Mouse (Mus musculus): Measurements from ENCODE around the gene Ppp1r37. TPM values are rescaled to one million over a fixed set of nuclear protein-coding genes. Genes with fewer than 3 reads are reported as not detected.

Ppp1r37 gene
- polyA plus RNA-seq, 1 experiment from 2014 or later = 12.9 TPM

DNA sequence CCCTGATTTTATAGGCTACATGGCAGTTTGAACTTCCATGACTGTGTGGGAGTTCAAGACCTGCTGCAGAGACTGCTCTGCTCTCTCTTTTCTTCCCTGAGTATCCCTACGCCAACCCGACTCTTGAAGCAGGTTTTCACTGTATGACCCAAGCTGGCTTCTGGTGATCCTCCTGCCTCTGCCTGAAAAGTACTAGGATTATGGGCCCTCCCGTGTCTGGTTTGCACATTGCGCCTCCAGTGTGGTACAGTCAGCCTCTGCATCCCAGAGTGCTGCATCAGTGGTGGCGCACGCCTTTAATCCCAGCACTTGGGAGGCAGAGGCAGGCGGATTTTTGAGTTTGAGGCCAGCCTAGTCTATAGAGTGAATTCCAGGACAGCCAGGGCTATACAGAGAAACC, 53.1 kb downstream of the Ppp1r37 start:
- H3K4me2 ChIP-seq (replicated peaks) = peak overlapping the region; percentile 97
- peak overlapping the region; percentile 65 for H3K4me3 ChIP-seq (replicated peaks; ENCODE audit: low read length)
- no peak for ATAC-seq (ENCODE audit: low FRiP score)
- no peaks in the 10 kb centered on the region for H3K27me3 ChIP-seq (ENCODE audit: control insufficient read depth, insufficient read depth, low read length)
- H3K9ac ChIP-seq = 0 out of 2 replicates have a peak overlapping the region, but pooled peaks have one; percentile 69
- no peak overlapping the region for H3K27ac ChIP-seq
- WGBS = 93% methylated on average over 7 of the region's 7 CpGs
- no peaks in the 10 kb centered on the region for H3K36me3 ChIP-seq (replicated peaks; ENCODE audit: control insufficient read depth, insufficient read depth)
- H3K9me3 ChIP-seq (ENCODE audit: control insufficient read depth, low read length) = no peaks in the 10 kb centered on the region
- H3K4me1 ChIP-seq (replicated peaks; ENCODE audit: control insufficient read depth, insufficient read depth, low read length) = peaks cover 17% of the 10 kb centered on the region
- DNase-seq (ENCODE audit: low spot score) = no peak

DNA sequence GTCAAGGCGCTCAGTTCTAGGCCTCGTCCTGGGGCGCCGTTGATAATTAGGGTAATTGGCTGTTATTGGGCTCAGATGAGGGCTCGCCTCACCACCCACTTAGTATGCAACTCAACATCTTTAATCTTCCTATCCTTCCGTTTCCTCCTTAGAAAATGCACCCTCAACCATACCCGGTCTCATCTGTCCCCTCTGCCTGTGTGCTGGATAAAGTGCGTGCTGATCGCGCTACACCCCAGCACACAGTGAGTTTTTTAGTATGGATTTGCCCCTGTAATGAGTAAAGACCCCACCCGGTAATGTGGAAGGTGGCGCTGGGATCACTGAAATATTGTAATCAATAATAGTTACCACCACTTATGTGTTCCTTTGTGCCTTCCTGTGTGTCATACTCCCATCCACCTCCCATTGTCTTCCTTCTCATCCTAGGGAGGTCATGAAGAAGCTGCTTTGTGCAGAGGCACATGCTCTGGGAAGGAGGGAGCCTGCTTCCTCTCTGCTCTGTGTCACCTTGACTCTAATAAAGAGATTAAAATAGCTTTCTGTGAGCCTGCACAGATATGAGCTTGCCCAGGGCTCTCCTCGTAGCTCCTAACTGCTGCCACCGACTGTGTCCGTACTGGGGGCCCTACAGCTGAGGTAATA, 53.8 kb downstream of the Ppp1r37 start:
- Histone ChIP-seq H3K4me2 (replicated peaks) (peak overlapping the region; percentile 97), H3K27ac (peak overlapping the region; percentile 71), H3K4me3 (replicated peaks; ENCODE audit: low read length) (peak overlapping the region; percentile 65), H3K9me3 (ENCODE audit: control insufficient read depth, low read length) (no peaks in the 10 kb centered on the region), H3K4me1 (replicated peaks; ENCODE audit: control insufficient read depth, insufficient read depth, low read length) (peaks cover 17% of the 10 kb centered on the region), H3K9ac (peak overlapping the region; percentile 69), H3K36me3 (replicated peaks; ENCODE audit: control insufficient read depth, insufficient read depth) (no peaks in the 10 kb centered on the region), H3K27me3 (ENCODE audit: control insufficient read depth, insufficient read depth, low read length) (no peaks in the 10 kb centered on the region)
- WGBS = 6% methylated on average over 15 of the region's 15 CpGs
- peak; percentile 13 for ATAC-seq (ENCODE audit: low FRiP score)
- peak; percentile 29 for DNase-seq (ENCODE audit: low spot score)

DNA sequence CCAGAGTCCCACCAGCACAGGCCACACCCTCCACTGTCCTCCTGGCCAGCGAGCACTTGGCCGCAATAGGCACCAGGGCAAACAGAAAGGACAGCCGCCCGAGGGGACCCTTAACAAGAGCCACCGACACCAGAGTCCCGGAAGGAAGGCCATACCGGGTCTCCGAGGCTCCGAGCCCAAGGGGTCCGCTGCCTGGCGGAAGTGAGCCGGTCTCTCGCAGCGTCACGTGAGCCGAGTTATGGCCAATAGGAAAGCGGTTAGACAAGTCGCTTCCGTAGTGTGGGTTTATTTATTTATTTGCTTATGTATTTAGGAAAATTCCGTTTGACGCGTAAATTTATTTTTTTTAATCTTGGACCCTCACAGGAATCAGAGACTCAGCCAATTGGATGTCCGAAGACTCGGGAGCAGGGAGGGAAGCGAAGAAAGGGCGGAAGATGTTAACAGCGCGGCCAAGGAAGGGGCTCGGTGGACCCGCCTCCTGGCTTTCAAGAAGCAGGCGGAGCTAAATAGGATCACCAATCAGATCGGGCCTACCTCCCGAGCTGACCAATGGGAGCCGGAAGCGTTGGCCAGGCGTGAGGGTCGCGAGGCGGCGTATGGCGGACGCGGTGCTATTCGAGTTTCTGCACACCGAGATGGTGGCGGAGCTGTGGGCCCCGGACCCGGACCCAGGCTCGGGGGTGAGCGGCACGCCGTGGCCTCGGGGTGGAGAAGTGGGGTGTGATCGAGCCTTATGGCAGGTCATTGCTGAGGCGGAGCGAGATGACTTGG, 54.5 kb downstream of the Ppp1r37 start, which contains the start of the genes Bloc1s3 and Trappc6a:
Bloc1s3 (minus strand) TSS at position 218 of the 774 bp plus-strand sequence.
Trappc6a (plus strand) TSS at position 246 of the 774 bp plus-strand sequence.
- Histone ChIP-seq H3K4me1 (replicated peaks; ENCODE audit: control insufficient read depth, insufficient read depth, low read length) (peaks cover 17% of the 10 kb centered on the region), H3K4me2 (replicated peaks) (peak within 1 kb of the TSS; percentile 97), H3K36me3 (replicated peaks; ENCODE audit: control insufficient read depth, insufficient read depth) (no peaks in the 10 kb centered on the region), H3K9me3 (ENCODE audit: control insufficient read depth, low read length) (no peaks in the 10 kb centered on the region), H3K9ac (peak within 1 kb of the TSS; percentile 69), H3K27ac (peak within 1 kb of the TSS; percentile 73), H3K27me3 (ENCODE audit: control insufficient read depth, insufficient read depth, low read length) (no peaks in the 10 kb centered on the region), H3K4me3 (replicated peaks; ENCODE audit: low read length) (peak within 1 kb of the TSS; percentile 65)
- peak; percentile 95 for ATAC-seq (ENCODE audit: low FRiP score)
- peak; percentile 93 for DNase-seq (ENCODE audit: low spot score)
- WGBS = under 1% methylated on average over 56 of the region's 56 CpGs

DNA sequence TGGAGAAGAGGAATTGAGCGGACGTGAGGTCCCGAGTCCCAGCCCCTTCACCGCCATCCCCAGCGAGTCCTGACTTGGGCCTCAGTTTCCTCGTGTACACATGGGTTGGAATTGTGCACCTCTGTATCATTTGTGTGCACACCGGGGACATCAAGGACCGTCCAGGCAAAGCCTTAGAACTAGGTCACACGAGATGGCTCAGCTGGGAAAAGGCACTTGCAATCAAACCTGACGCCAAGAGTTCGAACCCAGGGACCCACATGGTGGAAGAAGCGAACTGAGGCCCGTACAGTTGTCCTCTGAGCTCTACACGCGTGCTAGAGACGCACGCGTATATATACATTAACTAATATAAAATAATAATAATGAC, 55.3 kb downstream of the Ppp1r37 start:
- Histone ChIP-seq H3K9ac (peak overlapping the region; percentile 69), H3K4me3 (replicated peaks; ENCODE audit: low read length) (peak overlapping the region; percentile 65), H3K27me3 (ENCODE audit: control insufficient read depth, insufficient read depth, low read length) (no peaks in the 10 kb centered on the region), H3K4me2 (replicated peaks) (peak overlapping the region; percentile 97), H3K4me1 (replicated peaks; ENCODE audit: control insufficient read depth, insufficient read depth, low read length) (peaks cover 17% of the 10 kb centered on the region), H3K27ac (peak overlapping the region; percentile 73), H3K36me3 (replicated peaks; ENCODE audit: control insufficient read depth, insufficient read depth) (no peaks in the 10 kb centered on the region), H3K9me3 (ENCODE audit: control insufficient read depth, low read length) (no peaks in the 10 kb centered on the region)
- ATAC-seq (ENCODE audit: low FRiP score) (no peak), DNase-seq (ENCODE audit: low spot score) (no peak)
- WGBS = 5% methylated on average over 18 of the region's 18 CpGs

DNA sequence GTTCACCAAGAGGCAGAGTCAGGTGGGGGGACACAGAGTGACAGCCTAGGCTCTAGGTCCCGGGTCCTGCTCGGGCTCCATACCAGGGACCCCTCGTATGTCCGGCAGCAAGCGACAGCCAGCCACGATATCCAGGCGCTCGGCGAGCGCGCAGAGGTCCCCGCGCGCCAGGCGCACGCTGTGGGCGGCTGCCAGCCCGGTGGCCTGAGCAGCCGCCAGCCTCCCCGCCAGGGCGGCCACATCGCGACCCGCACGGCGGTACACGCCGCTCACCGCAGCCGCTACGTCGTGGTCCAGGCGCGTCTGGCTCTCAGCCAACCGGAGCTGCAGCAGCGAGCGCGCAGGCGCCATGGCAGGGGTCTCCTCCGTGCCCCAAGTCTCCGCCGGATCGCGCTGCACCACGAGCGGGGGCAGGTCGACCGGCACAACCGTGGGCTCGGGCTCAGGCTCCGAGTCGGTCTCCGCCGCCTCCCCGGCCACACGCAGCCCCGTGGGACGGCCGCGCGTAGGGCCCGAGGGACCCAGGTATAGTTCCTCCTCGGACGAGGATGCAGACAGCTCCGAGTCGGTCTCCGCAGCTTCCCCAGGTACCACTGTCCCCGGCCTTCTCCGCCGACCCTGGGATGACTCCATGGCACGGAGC, 55.8 kb downstream of the Ppp1r37 start:
- no peaks in the 10 kb centered on the region for H3K27me3 ChIP-seq (ENCODE audit: control insufficient read depth, insufficient read depth, low read length)
- peak overlapping the region; percentile 97 for H3K4me2 ChIP-seq (replicated peaks)
- no peaks in the 10 kb centered on the region for H3K36me3 ChIP-seq (replicated peaks; ENCODE audit: control insufficient read depth, insufficient read depth)
- DNase-seq (ENCODE audit: low spot score) (peak; percentile 79), ATAC-seq (ENCODE audit: low FRiP score) (no peak)
- H3K4me1 ChIP-seq (replicated peaks; ENCODE audit: control insufficient read depth, insufficient read depth, low read length) = peaks cover 17% of the 10 kb centered on the region
- peak overlapping the region; percentile 69 for H3K9ac ChIP-seq
- peak overlapping the region; percentile 65 for H3K4me3 ChIP-seq (replicated peaks; ENCODE audit: low read length)
- H3K27ac ChIP-seq = peak overlapping the region; percentile 73
- under 1% methylated on average over 69 of the region's 71 CpGs for WGBS
- no peaks in the 10 kb centered on the region for H3K9me3 ChIP-seq (ENCODE audit: control insufficient read depth, low read length)

DNA sequence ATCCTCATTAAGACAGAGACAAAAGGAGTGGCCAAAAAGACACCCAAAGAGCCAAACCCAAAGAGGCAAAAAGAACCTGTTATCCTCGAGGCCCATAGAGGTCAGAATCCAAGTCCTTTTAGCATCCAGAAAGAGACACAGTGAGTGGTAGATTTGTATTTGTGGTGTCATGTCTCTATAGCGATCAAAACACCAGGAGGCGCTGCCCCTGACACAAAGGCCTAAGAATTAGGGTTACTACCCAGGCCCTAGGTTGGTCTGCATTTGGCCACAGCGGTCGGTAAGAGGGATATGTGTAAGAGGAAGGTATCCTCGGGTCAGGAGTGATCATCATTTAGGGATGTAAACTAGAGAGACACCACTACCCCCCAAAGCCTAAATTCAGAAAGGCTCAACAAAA, 56.5 kb downstream of the Ppp1r37 start:
- DNase-seq (ENCODE audit: low spot score) = no peak
- Histone ChIP-seq H3K36me3 (replicated peaks; ENCODE audit: control insufficient read depth, insufficient read depth) (no peaks in the 10 kb centered on the region), H3K27me3 (ENCODE audit: control insufficient read depth, insufficient read depth, low read length) (no peaks in the 10 kb centered on the region), H3K4me1 (replicated peaks; ENCODE audit: control insufficient read depth, insufficient read depth, low read length) (peaks cover 17% of the 10 kb centered on the region), H3K4me2 (replicated peaks) (peak overlapping the region; percentile 97), H3K27ac (no peak overlapping the region), H3K4me3 (replicated peaks; ENCODE audit: low read length) (peak overlapping the region; percentile 65), H3K9me3 (ENCODE audit: control insufficient read depth, low read length) (no peaks in the 10 kb centered on the region), H3K9ac (no peak overlapping the region)
- ATAC-seq (ENCODE audit: low FRiP score) = no peak
- WGBS = 21% methylated on average over 6 of the region's 6 CpGs

DNA sequence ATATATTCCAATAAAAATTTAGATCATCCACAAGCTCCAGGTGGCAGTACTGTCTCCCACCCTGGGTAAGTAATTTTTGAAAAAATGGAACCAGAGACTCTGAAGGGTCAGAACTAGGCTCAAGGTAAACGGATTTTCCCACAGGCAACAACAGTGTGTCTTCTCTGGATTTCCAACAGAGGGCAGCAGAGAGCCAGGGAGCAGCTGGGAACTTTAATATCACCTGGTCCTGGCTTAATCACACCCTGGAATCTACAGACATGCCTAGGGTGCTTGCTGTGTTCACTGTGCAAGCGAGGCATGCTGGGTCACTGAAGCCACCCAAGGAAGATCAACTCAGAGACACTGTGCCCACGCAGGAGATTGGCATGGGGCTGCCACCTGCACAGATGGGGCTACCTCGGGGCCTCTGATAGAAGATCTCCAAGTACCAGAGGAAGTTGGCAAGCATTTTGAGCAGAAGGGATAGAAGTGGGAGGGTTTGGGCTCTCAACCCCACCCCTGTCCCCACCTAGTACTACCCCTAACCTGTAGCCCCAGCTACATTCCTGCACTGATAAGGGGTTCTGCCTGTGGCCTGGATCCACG, 59.3 kb downstream of the Ppp1r37 start:
- H3K27me3 ChIP-seq (ENCODE audit: control insufficient read depth, insufficient read depth, low read length) = no peaks in the 10 kb centered on the region
- no peak overlapping the region for H3K27ac ChIP-seq
- WGBS = 40% methylated on average over 5 of the region's 5 CpGs
- H3K36me3 ChIP-seq (replicated peaks; ENCODE audit: control insufficient read depth, insufficient read depth) = no peaks in the 10 kb centered on the region
- no peak overlapping the region for H3K9ac ChIP-seq
- DNase-seq (ENCODE audit: low spot score) (peak; percentile 63), ATAC-seq (ENCODE audit: low FRiP score) (no peak)
- H3K9me3 ChIP-seq (ENCODE audit: control insufficient read depth, low read length) = no peaks in the 10 kb centered on the region
- peaks cover 10% of the 10 kb centered on the region; the same call in 1 of the 2 replicates for H3K4me1 ChIP-seq (replicated peaks; ENCODE audit: control insufficient read depth, insufficient read depth, low read length)
- no peak overlapping the region for H3K4me2 ChIP-seq (replicated peaks)
- H3K4me3 ChIP-seq (replicated peaks; ENCODE audit: low read length) = no peak overlapping the region

DNA sequence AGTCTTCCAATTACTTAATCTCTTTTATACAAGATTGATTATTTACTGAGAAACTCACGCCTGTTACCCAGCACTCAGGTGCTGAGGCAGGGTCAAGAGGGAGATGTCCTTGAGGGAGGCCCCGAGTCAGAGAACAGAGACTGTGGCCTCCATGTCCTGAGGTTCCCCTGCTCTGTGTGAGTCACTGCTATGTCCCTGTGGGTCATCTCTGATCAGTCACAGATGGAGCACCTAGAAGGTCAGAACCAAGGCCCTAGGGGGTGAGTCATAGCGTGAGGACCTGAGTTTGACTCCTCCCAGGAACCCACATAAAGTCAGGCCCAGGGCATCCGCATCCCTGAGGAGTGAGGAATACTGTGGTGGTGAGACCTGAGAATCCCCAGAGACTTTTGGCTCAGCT, 61.2 kb downstream of the Ppp1r37 start:
- H3K9me3 ChIP-seq (ENCODE audit: control insufficient read depth, low read length) = no peaks in the 10 kb centered on the region
- H3K4me1 ChIP-seq (replicated peaks; ENCODE audit: control insufficient read depth, insufficient read depth, low read length) = peaks cover 2% of the 10 kb centered on the region; the same call in 1 of the 2 replicates
- H3K27ac ChIP-seq = no peak overlapping the region
- H3K4me3 ChIP-seq (replicated peaks; ENCODE audit: low read length) = no peak overlapping the region
- H3K36me3 ChIP-seq (replicated peaks; ENCODE audit: control insufficient read depth, insufficient read depth) = no peaks in the 10 kb centered on the region
- no peak overlapping the region for H3K9ac ChIP-seq
- H3K4me2 ChIP-seq (replicated peaks) = no peak overlapping the region
- no peak for DNase-seq (ENCODE audit: low spot score)
- ATAC-seq (ENCODE audit: low FRiP score) = no peak
- no peaks in the 10 kb centered on the region for H3K27me3 ChIP-seq (ENCODE audit: control insufficient read depth, insufficient read depth, low read length)
- WGBS = 73% methylated on average over 4 of the region's 4 CpGs
